Mouse (Mus musculus): ENCODE data around the gene Rnf214.

GRCm38 (mm10) chr9:45942916-45943315 is 36.2 kb upstream of the Rnf214 start:
- TF ChIP-seq EP300 (IDR thresholded peaks at IDR 0.05; ENCODE audit: low read depth) (no peak), CTCF (IDR thresholded peaks at IDR 0.05; ENCODE audit: low read depth) (no peak)

All from heart, postnatal 0 days (tissue).